Mouse (Mus musculus): ENCODE data around the gene Emg1. TPM values are rescaled to one million over a fixed set of nuclear protein-coding genes. Genes with fewer than 3 reads are reported as not detected.

The Emg1 gene
- 117 and 120 TPM in 2 replicates for total RNA-seq (2014; fragmentation: Nextera tagmentation)
- 228 and 262 TPM in 2 replicates for total RNA-seq (2017)
- 254 and 287 TPM in 2 replicates for polyA plus RNA-seq (2012)

DNA sequence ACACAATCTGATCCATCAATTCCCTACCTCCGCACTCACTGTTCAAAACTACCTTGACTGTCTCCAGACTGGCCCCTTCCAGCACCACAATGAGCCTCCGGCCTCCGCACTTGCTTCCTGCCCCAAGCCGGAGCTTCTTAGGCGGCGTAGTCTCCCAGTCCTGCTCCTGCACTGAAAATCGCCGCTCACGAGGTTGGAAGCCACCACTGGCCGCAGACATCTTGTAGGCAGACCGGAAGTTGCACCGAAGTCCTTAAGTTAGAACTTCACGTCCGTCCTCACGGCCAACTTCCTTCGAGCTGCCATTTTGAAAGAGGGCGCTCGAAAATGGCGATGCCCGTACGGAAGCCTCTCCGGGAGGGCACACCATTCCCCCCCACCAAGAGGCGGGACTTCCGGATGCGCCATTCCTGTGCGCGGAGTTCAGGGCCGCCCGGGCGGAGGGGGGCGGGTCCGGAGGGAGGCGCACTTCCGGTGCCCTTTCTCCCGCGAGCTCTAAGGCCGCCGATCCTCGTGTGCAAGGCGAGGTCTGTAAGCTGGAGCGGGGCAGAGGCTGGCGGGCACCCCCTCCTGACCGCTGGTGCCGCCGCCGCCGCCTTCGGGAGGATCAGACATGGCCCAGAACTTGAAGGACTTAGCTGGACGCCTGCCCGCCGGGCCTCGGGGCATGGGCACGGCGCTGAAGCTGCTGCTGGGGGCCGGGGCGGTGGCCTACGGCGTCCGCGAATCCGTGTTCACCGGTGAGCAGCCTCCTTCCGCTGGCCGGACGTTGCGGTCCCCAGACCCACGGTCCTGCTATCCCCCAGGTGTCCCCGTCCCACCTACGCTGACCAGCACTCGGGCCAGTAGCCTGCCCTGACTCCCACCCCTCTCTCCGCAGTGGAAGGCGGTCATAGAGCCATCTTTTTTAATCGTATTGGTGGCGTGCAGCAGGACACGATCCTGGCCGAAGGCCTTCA, at the start of gene Emg1, which contains the start of gene Phb2:
Gene Emg1 (minus strand): TSS at position 355 of the 959 bp plus-strand sequence.
Gene Phb2 (plus strand): TSS at position 513 of the 959 bp plus-strand sequence.
- no peak for TF ChIP-seq TAL1 (conservative IDR thresholded peaks at IDR 0.05; ENCODE audit: low read depth, low read length)
- no peak for TF ChIP-seq CTCF (IDR thresholded peaks at IDR 0.05; ENCODE audit: low read depth, low read length)
- no peak for TF ChIP-seq GATA1 (IDR thresholded peaks at IDR 0.05; ENCODE audit: borderline replicate concordance, low read length)
- no peak for TF ChIP-seq POLR2AphosphoS5 (IDR thresholded peaks at IDR 0.05; ENCODE audit: insufficient replicate concordance, low read depth, low read length)
- TF ChIP-seq GATA2 (IDR thresholded peaks at IDR 0.05; ENCODE audit: borderline replicate concordance, low read depth, low read length), result no peak
- DNase-seq (ENCODE audit: low spot score), result peak; percentile 82
- Histone ChIP-seq H3K4me1 (ENCODE audit: insufficient read depth, low read depth, low read length) (peaks cover 75% of the 10 kb centered on the region), H3K27me3 (ENCODE audit: insufficient read depth, low read length) (no peaks in the 10 kb centered on the region), H3K4me3 (ENCODE audit: low read depth, low read length) (peak within 1 kb of the TSS; percentile 100), H3K9me3 (replicated peaks) (no peaks in the 10 kb centered on the region), H3K36me3 (replicated peaks) (peaks cover 84% of the 10 kb centered on the region)
- peak; percentile 85 for ATAC-seq (ENCODE audit: extremely low read depth, insufficient number of reproducible peaks, low FRiP score, poor library complexity, severe bottlenecking)

DNA sequence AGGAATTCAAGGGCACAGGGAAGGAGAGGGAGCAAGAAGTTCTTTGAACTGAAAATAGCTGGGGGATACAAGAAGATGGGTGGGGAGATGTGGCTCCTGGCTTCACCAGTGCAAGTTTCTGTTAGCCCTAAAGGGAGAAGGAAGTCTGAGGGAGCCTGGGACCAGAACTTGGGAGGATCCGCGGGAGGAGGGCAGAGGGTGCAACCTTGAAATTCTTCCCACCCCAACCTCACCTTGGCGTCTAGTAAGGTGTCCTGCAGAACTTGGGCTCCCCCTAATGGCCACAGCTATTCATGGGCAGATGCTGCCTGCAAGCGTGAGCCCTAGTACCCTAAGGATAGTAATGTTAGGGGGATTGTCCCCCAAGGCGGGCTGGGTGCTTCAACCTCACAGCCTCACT, 47.3 kb upstream of the Emg1 start:
- Histone ChIP-seq H3K9me3 (replicated peaks) (no peaks in the 10 kb centered on the region), H3K4me1 (ENCODE audit: insufficient read depth, low read depth, low read length) (peaks cover 38% of the 10 kb centered on the region), H3K27me3 (ENCODE audit: insufficient read depth, low read length) (peaks cover 69% of the 10 kb centered on the region), H3K4me3 (ENCODE audit: low read depth, low read length) (no peak overlapping the region; the same call in 1 of the 2 replicates), H3K36me3 (replicated peaks) (no peaks in the 10 kb centered on the region)
- no peak for TF ChIP-seq POLR2AphosphoS5 (IDR thresholded peaks at IDR 0.05; ENCODE audit: insufficient replicate concordance, low read depth, low read length)
- TF ChIP-seq CTCF (IDR thresholded peaks at IDR 0.05; ENCODE audit: low read depth, low read length), result peak; percentile 98
- ATAC-seq (ENCODE audit: extremely low read depth, insufficient number of reproducible peaks, low FRiP score, poor library complexity, severe bottlenecking), result peak; percentile 50; the same call in 1 of the 2 replicates
- peak; percentile 75 for DNase-seq (ENCODE audit: low spot score)

DNA sequence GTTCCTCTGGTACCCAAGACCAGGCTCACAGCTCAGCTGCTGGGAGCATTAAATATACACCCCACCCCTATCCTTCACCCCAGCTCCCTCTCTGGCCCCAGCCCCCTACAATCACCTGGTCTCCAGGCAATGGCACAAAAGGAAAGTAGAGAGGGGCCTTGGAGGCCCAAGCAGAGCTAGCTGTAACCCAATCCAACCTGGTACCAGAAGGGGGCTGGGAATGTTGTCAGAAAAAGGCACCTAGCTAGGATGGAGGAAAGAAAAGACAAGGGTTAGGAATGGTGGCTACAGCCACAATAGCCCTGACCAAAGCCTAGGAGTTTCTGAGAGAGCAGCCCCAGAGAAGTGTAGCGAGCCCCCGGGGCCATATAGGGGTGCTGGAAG, 46.9 kb upstream of the Emg1 start:
- Histone ChIP-seq H3K9me3 (replicated peaks) (no peaks in the 10 kb centered on the region), H3K4me3 (ENCODE audit: low read depth, low read length) (no peak overlapping the region; the same call in 1 of the 2 replicates), H3K36me3 (replicated peaks) (no peaks in the 10 kb centered on the region), H3K27me3 (ENCODE audit: insufficient read depth, low read length) (peaks cover 66% of the 10 kb centered on the region), H3K4me1 (ENCODE audit: insufficient read depth, low read depth, low read length) (peaks cover 38% of the 10 kb centered on the region)
- ATAC-seq (ENCODE audit: extremely low read depth, insufficient number of reproducible peaks, low FRiP score, poor library complexity, severe bottlenecking) (no peak), DNase-seq (ENCODE audit: low spot score) (no peak)
- TF ChIP-seq GATA2 (IDR thresholded peaks at IDR 0.05; ENCODE audit: borderline replicate concordance, low read depth, low read length) (no peak), POLR2AphosphoS5 (IDR thresholded peaks at IDR 0.05; ENCODE audit: insufficient replicate concordance, low read depth, low read length) (no peak), CTCF (IDR thresholded peaks at IDR 0.05; ENCODE audit: low read depth, low read length) (no peak), GATA1 (IDR thresholded peaks at IDR 0.05; ENCODE audit: borderline replicate concordance, low read length) (no peak), TAL1 (conservative IDR thresholded peaks at IDR 0.05; ENCODE audit: low read depth, low read length) (no peak)

DNA sequence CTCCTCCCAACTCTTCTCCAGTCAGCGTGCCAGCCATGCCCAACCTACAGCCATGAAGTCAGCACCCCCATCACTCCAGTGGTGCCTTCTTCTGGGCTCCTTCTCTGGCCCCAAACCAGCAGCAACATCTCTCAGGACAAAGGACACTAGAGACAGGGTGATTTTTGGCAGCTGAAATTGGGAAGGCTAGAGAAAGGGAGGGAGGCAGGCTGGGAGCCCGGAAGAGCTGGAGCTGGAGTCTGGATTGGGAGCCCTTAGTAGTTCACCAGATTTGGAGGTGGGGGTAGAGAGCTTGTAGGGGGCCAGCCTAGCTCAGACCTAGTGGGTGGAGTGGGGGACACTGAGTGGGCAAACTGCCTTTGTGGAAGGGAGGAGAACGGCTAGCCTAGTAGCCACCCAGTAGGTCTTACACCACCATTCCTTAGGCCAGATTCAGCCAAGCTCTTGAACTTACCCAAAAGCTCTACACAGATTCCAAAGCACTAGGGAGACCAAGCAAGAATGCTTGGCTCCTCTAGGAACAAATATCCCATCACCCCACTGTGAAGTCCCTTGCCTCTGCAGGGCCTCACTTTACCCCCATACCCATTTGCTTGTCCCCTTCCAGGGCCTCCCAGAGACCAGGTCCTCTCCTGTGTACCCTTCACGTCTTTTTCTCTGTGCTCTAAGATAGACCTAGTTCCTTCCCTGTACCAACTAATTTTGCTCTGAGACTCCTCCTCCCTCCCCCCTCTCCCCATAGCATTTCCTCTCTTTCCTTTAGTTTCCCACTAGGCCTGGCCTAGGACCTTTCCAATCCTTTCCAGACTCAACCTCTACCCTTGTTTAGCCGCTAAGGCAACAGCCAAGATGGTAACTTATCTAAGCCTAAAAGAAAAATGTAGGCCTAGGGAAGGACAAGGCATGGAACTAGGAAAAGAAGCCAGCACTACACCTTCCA, 46.2 kb upstream of the Emg1 start:
- ATAC-seq (ENCODE audit: extremely low read depth, insufficient number of reproducible peaks, low FRiP score, poor library complexity, severe bottlenecking), result no peak
- Histone ChIP-seq H3K9me3 (replicated peaks) (no peaks in the 10 kb centered on the region), H3K4me1 (ENCODE audit: insufficient read depth, low read depth, low read length) (peaks cover 38% of the 10 kb centered on the region), H3K36me3 (replicated peaks) (no peaks in the 10 kb centered on the region), H3K27me3 (ENCODE audit: insufficient read depth, low read length) (peaks cover 64% of the 10 kb centered on the region), H3K4me3 (ENCODE audit: low read depth, low read length) (no peak overlapping the region)
- DNase-seq (ENCODE audit: low spot score), result no peak
- no peak for TF ChIP-seq GATA1 (IDR thresholded peaks at IDR 0.05; ENCODE audit: borderline replicate concordance, low read length)
- TF ChIP-seq TAL1 (conservative IDR thresholded peaks at IDR 0.05; ENCODE audit: low read depth, low read length), result no peak
- no peak for TF ChIP-seq GATA2 (IDR thresholded peaks at IDR 0.05; ENCODE audit: borderline replicate concordance, low read depth, low read length)
- TF ChIP-seq POLR2AphosphoS5 (IDR thresholded peaks at IDR 0.05; ENCODE audit: insufficient replicate concordance, low read depth, low read length), result no peak
- no peak for TF ChIP-seq CTCF (IDR thresholded peaks at IDR 0.05; ENCODE audit: low read depth, low read length)

DNA sequence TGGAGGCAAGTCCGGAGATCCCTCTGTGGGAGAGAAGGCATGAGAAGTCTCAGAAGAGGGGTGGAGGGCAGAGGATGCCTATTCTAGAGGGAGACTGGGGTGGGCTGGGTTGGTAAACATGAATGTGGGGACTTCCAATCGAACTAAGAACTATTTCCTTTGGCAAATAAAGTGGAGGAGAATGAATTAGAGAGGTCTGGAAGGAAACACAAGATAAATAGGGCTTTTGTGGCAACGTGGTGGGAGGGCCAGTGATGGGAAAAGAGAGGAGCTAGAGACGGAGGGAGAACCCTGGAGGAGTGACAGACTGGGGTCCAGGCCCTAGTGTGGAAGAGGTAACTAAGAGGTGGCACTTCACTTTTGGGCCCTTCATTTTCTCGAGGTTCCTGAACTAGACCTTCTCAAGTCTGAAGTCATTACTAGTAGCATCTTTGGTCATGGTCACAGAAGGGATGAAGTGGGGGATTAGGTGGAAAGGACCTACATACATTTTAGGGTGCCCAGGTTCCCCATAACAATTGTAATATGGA, 45.4 kb upstream of the Emg1 start:
- no peak for DNase-seq (ENCODE audit: low spot score)

More for the DNA sequence above, 45.4 kb upstream of the Emg1 start:
- Histone ChIP-seq H3K27me3 (ENCODE audit: insufficient read depth, low read length) (peaks cover 57% of the 10 kb centered on the region), H3K4me3 (ENCODE audit: low read depth, low read length) (no peak overlapping the region), H3K36me3 (replicated peaks) (no peaks in the 10 kb centered on the region), H3K9me3 (replicated peaks) (no peaks in the 10 kb centered on the region), H3K4me1 (ENCODE audit: insufficient read depth, low read depth, low read length) (peaks cover 38% of the 10 kb centered on the region)
- no peak for ATAC-seq (ENCODE audit: extremely low read depth, insufficient number of reproducible peaks, low FRiP score, poor library complexity, severe bottlenecking)
- no peak for TF ChIP-seq GATA1 (IDR thresholded peaks at IDR 0.05; ENCODE audit: borderline replicate concordance, low read length)
- TF ChIP-seq POLR2AphosphoS5 (IDR thresholded peaks at IDR 0.05; ENCODE audit: insufficient replicate concordance, low read depth, low read length), result no peak
- no peak for TF ChIP-seq CTCF (IDR thresholded peaks at IDR 0.05; ENCODE audit: low read depth, low read length)
- no peak for TF ChIP-seq GATA2 (IDR thresholded peaks at IDR 0.05; ENCODE audit: borderline replicate concordance, low read depth, low read length)
- TF ChIP-seq TAL1 (conservative IDR thresholded peaks at IDR 0.05; ENCODE audit: low read depth, low read length), result no peak
